Mouse (Mus musculus): ENCODE results near the gene Sdf4.

Sdf4 gene

GRCm38 (mm10) chr4:156008369-156008768 is 15.7 kb downstream of the Sdf4 start:
- DNase-seq: no peak

- DNase-seq: peak; percentile 19
Measured at GRCm38 (mm10) chr4:156013637-156014036, 21.0 kb downstream of the Sdf4 start, which contains the start of gene Tnfrsf4. Gene Tnfrsf4 (plus strand): TSS chr4:156013843.

GRCm38 (mm10) chr4:156014436-156014835 is 21.8 kb downstream of the Sdf4 start:
- no peak for DNase-seq

GRCm38 (mm10) chr4:156019771-156020170 is 27.1 kb downstream of the Sdf4 start:
- DNase-seq: no peak

GRCm38 (mm10) chr4:156021381-156021780 is 28.7 kb downstream of the Sdf4 start:
- DNase-seq: no peak

- peak; percentile 15 for DNase-seq
Measured at GRCm38 (mm10) chr4:156021942-156022419, 29.3 kb downstream of the Sdf4 start.

- no peak for DNase-seq
Measured at GRCm38 (mm10) chr4:156023520-156023919, 30.8 kb downstream of the Sdf4 start.

- DNase-seq: no peak
Measured at GRCm38 (mm10) chr4:156024184-156024583, 31.5 kb downstream of the Sdf4 start.

GRCm38 (mm10) chr4:156026013-156026412 is 33.3 kb downstream of the Sdf4 start, which contains the start of gene Tnfrsf18:
Gene Tnfrsf18 (plus strand): TSS chr4:156026164.
- DNase-seq: peak; percentile 67

GRCm38 (mm10) chr4:156028580-156028979 is 35.9 kb downstream of the Sdf4 start:
- no peak for DNase-seq

GRCm38 (mm10) chr4:156030651-156031118 is 38.0 kb downstream of the Sdf4 start:
- no peak for DNase-seq

GRCm38 (mm10) chr4:156031255-156031592 is 38.6 kb downstream of the Sdf4 start:
- no peak for DNase-seq

- DNase-seq: peak; percentile 90
Measured at GRCm38 (mm10) chr4:156031593-156032391, 39.1 kb downstream of the Sdf4 start.

GRCm38 (mm10) chr4:156032856-156033255 is 40.2 kb downstream of the Sdf4 start:
- no peak for DNase-seq

- DNase-seq: peak; percentile 83
Measured at GRCm38 (mm10) chr4:156033476-156034119, 40.9 kb downstream of the Sdf4 start.

GRCm38 (mm10) chr4:156034301-156034700 is 41.6 kb downstream of the Sdf4 start:
- DNase-seq: no peak

- no peak for DNase-seq
Measured at GRCm38 (mm10) chr4:156034901-156035300, 42.2 kb downstream of the Sdf4 start.

- DNase-seq: no peak
Measured at GRCm38 (mm10) chr4:156044754-156045153, 52.1 kb downstream of the Sdf4 start.

- no peak for DNase-seq
Measured at GRCm38 (mm10) chr4:156049779-156050178, 57.1 kb downstream of the Sdf4 start.

GRCm38 (mm10) chr4:156050391-156050980 is 57.8 kb downstream of the Sdf4 start:
- peak; percentile 72 for DNase-seq

GRCm38 (mm10) chr4:156053113-156053512 is 60.4 kb downstream of the Sdf4 start:
- no peak for DNase-seq

GRCm38 (mm10) chr4:156054130-156054529 is 61.5 kb downstream of the Sdf4 start:
- DNase-seq: no peak

GRCm38 (mm10) chr4:156054606-156055005 is 61.9 kb downstream of the Sdf4 start:
- no peak for DNase-seq

- DNase-seq: no peak
Measured at GRCm38 (mm10) chr4:156055173-156055572, 62.5 kb downstream of the Sdf4 start.

Data from lung, postnatal 36 days (tissue).